Comparison of ENCODE assay signal across 11 mouse cellular contexts in genomic region chr3:53202184-53202583, GRCm38 (mm10).
A peak's percentile ranks its signal among the peaks of the same experiment; 100 is the strongest.
DNase-seq lines count a peak whose midpoint lies in the region; ATAC-seq lines count a peak whose summit lies in the region.
"Had no signal": no experiment of that assay in that cellular context is flagged by ENCODE, and none has a peak within 500 bp of the region (broad histone marks: within the 10 kb centered on the region; RNA-seq: fewer than 3 reads in every experiment).

No protein-coding gene starts in this region.

- WGBS in heart, embryonic 10.5 days = 48% methylated on average over 6 of the region's 6 CpGs
- WGBS in embryonic facial prominence, embryonic 10.5 days = 73% methylated on average over 6 of the region's 6 CpGs
- WGBS in hindbrain, embryonic 16.5 days = 28% methylated on average over 6 of the region's 6 CpGs

- ATAC-seq in hindbrain, embryonic 16.5 days = peak; percentile 65
- no peak for ATAC-seq in granulocyte monocyte progenitor cell, adult 5-6 weeks (replicated peaks; ENCODE audit: poor library complexity, severe bottlenecking)

- no peak overlapping the region for H3K9ac ChIP-seq in hindbrain, embryonic 16.5 days (ENCODE audit: low read depth, low read length)

- H3K4me2 ChIP-seq in hindbrain, embryonic 16.5 days (ENCODE audit: low read length) = no peak overlapping the region
- H3K4me2 ChIP-seq: liver, embryonic 11.5 days had no signal

- H3K9me3 ChIP-seq in heart, embryonic 10.5 days = no peaks in the 10 kb centered on the region
- no peaks in the 10 kb centered on the region for H3K9me3 ChIP-seq in embryonic facial prominence, embryonic 10.5 days
- H3K9me3 ChIP-seq in hindbrain, embryonic 16.5 days (ENCODE audit: control insufficient read depth, low read length) = no peaks in the 10 kb centered on the region

- DNase-seq in heart, embryonic 10.5 days (ENCODE audit: low spot score) = no peak
- DNase-seq in heart, adult 18-20 months = no peak
- peak; percentile 56 for DNase-seq in NIH3T3 (ENCODE audit: low read depth)
- no peak for DNase-seq in embryonic facial prominence, embryonic 10.5 days (ENCODE audit: low spot score)
- DNase-seq in urinary bladder, postnatal 14 days (ENCODE audit: low spot score) = no peak
- DNase-seq in right cerebral cortex, postnatal 36 days (ENCODE audit: low spot score in 2 of 2) = no peak
- DNase-seq: gastrocnemius, postnatal 10 days had no signal

- H3K27me3 ChIP-seq in heart, embryonic 10.5 days (ENCODE audit: insufficient read depth, poor library complexity, severe bottlenecking) = no peaks in the 10 kb centered on the region
- H3K27me3 ChIP-seq in embryonic facial prominence, embryonic 10.5 days (replicated peaks; ENCODE audit: low read depth, poor library complexity, severe bottlenecking) = 0 out of 2 replicates have a peak, but pooled peaks cover 4% of the 10 kb centered on the region
- H3K27me3 ChIP-seq in hindbrain, embryonic 16.5 days (replicated peaks; ENCODE audit: control insufficient read depth, insufficient read depth, low read length) = no peaks in the 10 kb centered on the region
- H3K27me3 ChIP-seq: CH12.LX had no signal

- H3K4me1 ChIP-seq in heart, embryonic 10.5 days = peaks cover 56% of the 10 kb centered on the region
- peaks cover 37% of the 10 kb centered on the region for H3K4me1 ChIP-seq in embryonic facial prominence, embryonic 10.5 days
- peaks cover 27% of the 10 kb centered on the region for H3K4me1 ChIP-seq in hindbrain, embryonic 16.5 days (ENCODE audit: control insufficient read depth, insufficient read depth, low read depth, low read length)

- H3K36me3 ChIP-seq in heart, embryonic 10.5 days = no peaks in the 10 kb centered on the region
- H3K36me3 ChIP-seq in embryonic facial prominence, embryonic 10.5 days (replicated peaks) = no peaks in the 10 kb centered on the region
- no peaks in the 10 kb centered on the region for H3K36me3 ChIP-seq in hindbrain, embryonic 16.5 days (ENCODE audit: control insufficient read depth, insufficient read depth, low read length)

- no peak overlapping the region for H3K4me3 ChIP-seq in heart, embryonic 10.5 days
- no peak overlapping the region for H3K4me3 ChIP-seq in embryonic facial prominence, embryonic 10.5 days
- no peak overlapping the region for H3K4me3 ChIP-seq in hindbrain, embryonic 16.5 days (ENCODE audit: low read length)

- H3K27ac ChIP-seq in heart, embryonic 10.5 days = peak overlapping the region; percentile 83
- H3K27ac ChIP-seq in embryonic facial prominence, embryonic 10.5 days (replicated peaks) = 0 out of 2 replicates have a peak overlapping the region, but pooled peaks have one; percentile 49
- peak overlapping the region; percentile 14; the same call in 1 of the 2 replicates for H3K27ac ChIP-seq in hindbrain, embryonic 16.5 days (ENCODE audit: low read depth, low read length)

Comparison
In these comparisons a context has a peak if more than half of its experiments do, and no peak if none do; other contexts are left out.
1. H3K27ac ChIP-seq: peak in every context shown above with its lines; median percentile 83 in heart, embryonic 10.5 days; 49 in embryonic facial prominence, embryonic 10.5 days; 14 in hindbrain, embryonic 16.5 days.